Mouse (Mus musculus) liver, embryonic 12.5 days (tissue): ENCODE measurements around the gene Zscan29. TPM values are rescaled to one million over a fixed set of nuclear protein-coding genes. Genes with fewer than 3 reads are reported as not detected.

Experiments
- ATAC-seq: fragments of 200-750 bp; cut with Nextera tagmentation; 2 replicates; pipeline ENCODE4 v1.8.0; 2017; ENCODE audit warnings: moderate number of reproducible peaks, mild to moderate bottlenecking, moderate library complexity
- H3K27ac ChIP-seq: fragments of 300-500 bp; sonication (generic); 2 replicates; pipeline ENCODE4 v1.5.1; 2016; ENCODE audit warnings: mild to moderate bottlenecking
- H3K27me3 ChIP-seq: fragments of 300-500 bp; sonication (generic); replicated peaks from 2 replicates; pipeline ENCODE4 v1.6.1; 2016; ENCODE audit warnings: mild to moderate bottlenecking, moderate library complexity
- H3K36me3 ChIP-seq: fragments of 300-500 bp; sonication (generic); 2 replicates; pipeline ENCODE4 v1.6.1; 2016; ENCODE audit warnings: mild to moderate bottlenecking, moderate library complexity
- H3K4me1 ChIP-seq: fragments of 300-500 bp; sonication (generic); 2 replicates; pipeline ENCODE4 v1.6.1; 2016
- H3K4me2 ChIP-seq: fragments of 300-500 bp; sonication (generic); 2 replicates; pipeline ENCODE4 v1.6.1; 2016; ENCODE audit warnings: mild to moderate bottlenecking, moderate library complexity
- H3K4me3 ChIP-seq: fragments of 300-500 bp; sonication (generic); 2 replicates; pipeline ENCODE4 v1.5.1; 2016; ENCODE audit warnings: mild to moderate bottlenecking, moderate library complexity
- H3K9ac ChIP-seq: fragments of 300-500 bp; sonication (generic); 2 replicates; pipeline ENCODE4 v1.6.1; 2016; ENCODE audit warnings: mild to moderate bottlenecking, moderate library complexity
- H3K9me3 ChIP-seq: fragments of 300-500 bp; sonication (generic); replicated peaks from 2 replicates; pipeline ENCODE4 v1.6.1; 2016; ENCODE audit warnings: mild to moderate bottlenecking, moderate library complexity
- WGBS: fragments of 180-500 bp; shearing (Covaris S2); methylation state at CpG from one replicate; pipeline ENCODE4 v1.1.7; 2016; ENCODE audit not compliant: insufficient replicate concordance; 5-methylcytosine and 5-hydroxymethylcytosine counted together
- polyA plus RNA-seq: library from polyadenylated mRNA; unstranded; fragments of >200 nt; fragmentation: Nextera tagmentation; extraction: Ambion mirVana; gene quantifications from 2 replicates; pipeline ENCODE4 v1.2.1, GENCODE M21; 2016

Zscan29 gene
- polyA plus RNA-seq = 4.7 and 5.1 TPM in 2 replicates

GRCm38 (mm10) chr2:121170980-121171742 is at the start of gene Zscan29:
Zscan29 (minus strand) TSS chr2:121171125.
- Histone ChIP-seq H3K4me1 (peaks cover 38% of the 10 kb centered on the region), H3K9ac (peak within 1 kb of the TSS; percentile 87), H3K9me3 (no peaks in the 10 kb centered on the region), H3K4me3 (peak within 1 kb of the TSS; percentile 87), H3K27ac (peak within 1 kb of the TSS; percentile 92), H3K4me2 (peak within 1 kb of the TSS; percentile 77), H3K27me3 (no peaks in the 10 kb centered on the region), H3K36me3 (peaks cover 44% of the 10 kb centered on the region)
- peak; percentile 96 for ATAC-seq
- WGBS = under 1% methylated on average over 66 of the region's 66 CpGs

GRCm38 (mm10) chr2:121219994-121220393 is 49.1 kb upstream of the Zscan29 start:
- ATAC-seq = no peak
- Histone ChIP-seq H3K27ac (no peak overlapping the region), H3K36me3 (peaks cover 71% of the 10 kb centered on the region), H3K4me2 (no peak overlapping the region), H3K4me1 (no peaks in the 10 kb centered on the region), H3K27me3 (no peaks in the 10 kb centered on the region), H3K9me3 (no peaks in the 10 kb centered on the region), H3K4me3 (no peak overlapping the region), H3K9ac (no peak overlapping the region)

GRCm38 (mm10) chr2:121219177-121219576 is 48.3 kb upstream of the Zscan29 start:
- Histone ChIP-seq H3K4me3 (no peak overlapping the region), H3K36me3 (peaks cover 72% of the 10 kb centered on the region), H3K9ac (no peak overlapping the region), H3K27ac (no peak overlapping the region), H3K4me2 (no peak overlapping the region), H3K27me3 (no peaks in the 10 kb centered on the region), H3K9me3 (no peaks in the 10 kb centered on the region), H3K4me1 (no peaks in the 10 kb centered on the region)
- no peak for ATAC-seq

DNA sequence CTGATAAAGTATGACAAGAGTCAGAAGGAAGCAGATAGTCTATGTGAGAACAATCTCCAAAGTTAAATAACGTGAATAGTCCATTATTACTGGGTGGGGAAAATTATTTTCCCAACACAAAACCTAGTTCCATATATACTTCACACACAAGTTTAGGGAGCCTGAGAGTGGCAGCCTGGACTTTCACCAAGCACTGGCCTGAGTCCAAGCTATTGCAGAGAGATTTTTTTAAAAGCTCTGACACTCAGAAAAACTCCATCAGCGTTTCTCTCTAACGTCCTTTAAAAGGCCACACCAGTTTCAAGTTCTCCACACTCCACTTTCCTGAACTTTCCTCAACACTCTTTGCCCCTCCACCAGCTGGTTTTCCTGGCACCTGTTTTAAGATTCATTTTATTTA is 43.6 kb upstream of the Zscan29 start:
- Histone ChIP-seq H3K27ac (no peak overlapping the region), H3K4me1 (no peaks in the 10 kb centered on the region), H3K4me3 (no peak overlapping the region), H3K36me3 (peaks cover 80% of the 10 kb centered on the region), H3K9ac (no peak overlapping the region), H3K27me3 (no peaks in the 10 kb centered on the region), H3K4me2 (no peak overlapping the region), H3K9me3 (no peaks in the 10 kb centered on the region)
- 86% methylated on average over 3 of the region's 3 CpGs for WGBS
- no peak for ATAC-seq

DNA sequence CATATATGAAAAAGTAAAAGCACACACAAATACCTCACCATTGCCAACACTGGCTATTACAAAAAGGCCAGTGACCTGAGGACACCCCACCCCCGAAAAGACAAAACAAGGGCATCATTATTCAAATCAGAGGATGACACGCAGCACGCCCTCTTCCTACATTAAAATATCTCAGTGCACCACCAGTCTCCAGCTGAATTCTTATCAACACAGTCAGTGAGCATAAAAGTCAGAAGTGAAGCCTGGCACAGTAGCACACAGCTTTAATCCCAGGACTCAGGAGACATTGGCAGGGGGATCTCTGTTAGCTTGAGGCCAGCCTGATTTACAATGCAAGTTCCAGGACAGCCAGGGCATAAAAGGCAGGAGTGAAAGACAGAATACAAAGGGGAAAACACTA is 35.6 kb upstream of the Zscan29 start:
- Histone ChIP-seq H3K36me3 (peaks cover 89% of the 10 kb centered on the region), H3K4me3 (no peak overlapping the region), H3K27me3 (no peaks in the 10 kb centered on the region), H3K9me3 (no peaks in the 10 kb centered on the region), H3K4me1 (peaks cover 8% of the 10 kb centered on the region), H3K4me2 (no peak overlapping the region), H3K27ac (no peak overlapping the region), H3K9ac (no peak overlapping the region)
- ATAC-seq = peak; percentile 60; the same call in 1 of the 2 replicates
- 64% methylated on average over 3 of the region's 3 CpGs for WGBS

- WGBS = 85% methylated on average over 17 of the region's 17 CpGs
Observed at GRCm38 (mm10) chr2:121204276-121204675, 33.4 kb upstream of the Zscan29 start.

GRCm38 (mm10) chr2:121195466-121195865 is 24.5 kb upstream of the Zscan29 start:
- no peak for ATAC-seq
- WGBS = 86% methylated on average over 9 of the region's 9 CpGs
- Histone ChIP-seq H3K27ac (no peak overlapping the region), H3K4me2 (no peak overlapping the region), H3K4me3 (no peak overlapping the region), H3K9ac (no peak overlapping the region), H3K4me1 (no peaks in the 10 kb centered on the region), H3K27me3 (no peaks in the 10 kb centered on the region), H3K9me3 (no peaks in the 10 kb centered on the region), H3K36me3 (peaks cover 98% of the 10 kb centered on the region)

More at GRCm38 (mm10) chr2:121204276-121204675, 33.4 kb upstream of the Zscan29 start:
- peaks cover 8% of the 10 kb centered on the region for H3K4me1 ChIP-seq
- H3K9me3 ChIP-seq = no peaks in the 10 kb centered on the region
- H3K4me2 ChIP-seq = no peak overlapping the region
- no peak for ATAC-seq
- H3K27me3 ChIP-seq = no peaks in the 10 kb centered on the region
- no peak overlapping the region for H3K4me3 ChIP-seq
- no peak overlapping the region for H3K9ac ChIP-seq
- no peak overlapping the region for H3K27ac ChIP-seq
- peaks cover 91% of the 10 kb centered on the region for H3K36me3 ChIP-seq

- no peak overlapping the region for H3K4me3 ChIP-seq
- no peak overlapping the region for H3K4me2 ChIP-seq
- no peak for ATAC-seq
- peaks cover 93% of the 10 kb centered on the region for H3K36me3 ChIP-seq
- H3K27me3 ChIP-seq = no peaks in the 10 kb centered on the region
- H3K27ac ChIP-seq = no peak overlapping the region
- no peaks in the 10 kb centered on the region for H3K4me1 ChIP-seq
- 68% methylated on average over 1 of the region's 1 CpGs for WGBS
- H3K9ac ChIP-seq = no peak overlapping the region
- H3K9me3 ChIP-seq = no peaks in the 10 kb centered on the region
Observed at GRCm38 (mm10) chr2:121188530-121188929, 17.6 kb upstream of the Zscan29 start.

GRCm38 (mm10) chr2:121184142-121184541 is 13.2 kb upstream of the Zscan29 start:
- ATAC-seq = no peak
- no peak overlapping the region for H3K4me2 ChIP-seq
- peaks cover 88% of the 10 kb centered on the region for H3K36me3 ChIP-seq
- no peaks in the 10 kb centered on the region for H3K9me3 ChIP-seq
- H3K9ac ChIP-seq = no peak overlapping the region
- H3K27me3 ChIP-seq = no peaks in the 10 kb centered on the region
- no peak overlapping the region for H3K27ac ChIP-seq
- H3K4me3 ChIP-seq = no peak overlapping the region
- WGBS = 89% methylated on average over 7 of the region's 7 CpGs
- H3K4me1 ChIP-seq = no peaks in the 10 kb centered on the region

DNA sequence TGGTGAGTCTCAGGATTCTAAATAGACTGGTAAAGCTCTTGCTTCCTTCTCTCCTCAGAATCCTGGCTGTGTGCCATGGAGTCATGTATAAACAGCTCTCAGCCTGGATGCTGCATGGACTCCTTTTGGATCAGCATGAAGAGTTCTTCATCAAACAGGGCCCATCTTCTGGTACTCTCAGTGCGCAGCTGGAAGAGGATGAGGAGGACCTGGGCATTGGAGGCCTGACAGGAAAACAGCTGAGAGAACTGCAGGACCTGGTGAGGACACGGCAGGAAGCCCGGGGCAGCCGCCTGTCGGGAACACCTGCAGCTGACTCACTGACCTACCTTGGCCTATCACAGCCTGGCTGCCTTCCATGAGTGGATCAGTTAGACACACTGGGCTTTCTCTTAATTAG is 12.5 kb upstream of the Zscan29 start:
- no peaks in the 10 kb centered on the region for H3K9me3 ChIP-seq
- H3K27me3 ChIP-seq = no peaks in the 10 kb centered on the region
- WGBS = 88% methylated on average over 5 of the region's 5 CpGs
- H3K27ac ChIP-seq = no peak overlapping the region
- no peaks in the 10 kb centered on the region for H3K4me1 ChIP-seq
- no peak overlapping the region for H3K4me2 ChIP-seq
- no peak overlapping the region for H3K9ac ChIP-seq
- ATAC-seq = no peak
- H3K4me3 ChIP-seq = no peak overlapping the region
- peaks cover 88% of the 10 kb centered on the region for H3K36me3 ChIP-seq

DNA sequence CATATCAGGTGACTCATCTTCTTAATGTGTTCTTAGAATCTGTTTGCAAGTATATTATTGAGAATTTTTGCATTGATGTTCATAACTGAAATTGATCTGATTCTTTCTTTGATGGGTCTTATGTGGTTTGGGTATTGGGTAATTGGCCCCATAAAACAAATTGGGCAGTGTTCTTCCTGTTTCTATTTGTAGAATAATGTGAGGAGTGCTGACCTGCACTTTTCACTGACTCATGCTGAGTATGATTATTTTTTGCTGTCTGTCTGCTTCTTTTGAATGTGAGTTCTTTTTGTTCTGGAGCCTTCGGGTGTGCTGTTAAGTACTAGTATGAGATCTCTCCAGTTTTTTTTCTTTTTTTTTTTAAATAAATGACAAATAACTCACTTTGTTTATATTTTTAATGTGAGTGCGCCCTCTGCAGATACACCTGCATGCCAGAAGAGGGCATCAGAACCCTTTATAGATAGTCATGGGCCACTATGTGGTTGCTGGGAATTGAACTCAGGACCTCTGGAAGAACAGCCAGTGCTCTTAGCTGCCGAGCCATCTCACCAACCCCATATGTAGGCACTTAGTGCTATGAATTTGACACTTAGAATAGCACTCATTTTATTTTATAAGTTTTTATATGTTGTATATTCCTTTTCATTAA is 8.0 kb upstream of the Zscan29 start:
- no peak overlapping the region for H3K27ac ChIP-seq
- H3K4me2 ChIP-seq = no peak overlapping the region
- no peaks in the 10 kb centered on the region for H3K9me3 ChIP-seq
- no peak overlapping the region for H3K9ac ChIP-seq
- H3K4me1 ChIP-seq = no peaks in the 10 kb centered on the region
- peaks cover 92% of the 10 kb centered on the region for H3K36me3 ChIP-seq
- no peak for ATAC-seq
- H3K27me3 ChIP-seq = no peaks in the 10 kb centered on the region
- H3K4me3 ChIP-seq = no peak overlapping the region
- 74% methylated on average over 3 of the region's 3 CpGs for WGBS

GRCm38 (mm10) chr2:121170481-121170971 is 399 bp downstream of the Zscan29 start, which contains the start of gene Tubgcp4:
Tubgcp4 (plus strand) TSS chr2:121170654.
- Histone ChIP-seq H3K9me3 (no peaks in the 10 kb centered on the region), H3K27me3 (no peaks in the 10 kb centered on the region), H3K27ac (peak within 1 kb of the TSS; percentile 92), H3K4me3 (peak within 1 kb of the TSS; percentile 87), H3K36me3 (peaks cover 43% of the 10 kb centered on the region), H3K4me2 (peak within 1 kb of the TSS; percentile 77), H3K4me1 (peaks cover 38% of the 10 kb centered on the region), H3K9ac (peak within 1 kb of the TSS; percentile 87)
- ATAC-seq = peak; percentile 42
- WGBS = 0% methylated on average over 38 of the region's 38 CpGs
